Mouse (Mus musculus) T-cell, adult 2 months (primary cell): ENCODE results near the gene Negr1.

Experiments
- DNase-seq: peaks from one replicate; pipeline ENCODE4 v3.0.0; 2022; ENCODE audit warnings: low spot score

The Negr1 gene

DNA sequence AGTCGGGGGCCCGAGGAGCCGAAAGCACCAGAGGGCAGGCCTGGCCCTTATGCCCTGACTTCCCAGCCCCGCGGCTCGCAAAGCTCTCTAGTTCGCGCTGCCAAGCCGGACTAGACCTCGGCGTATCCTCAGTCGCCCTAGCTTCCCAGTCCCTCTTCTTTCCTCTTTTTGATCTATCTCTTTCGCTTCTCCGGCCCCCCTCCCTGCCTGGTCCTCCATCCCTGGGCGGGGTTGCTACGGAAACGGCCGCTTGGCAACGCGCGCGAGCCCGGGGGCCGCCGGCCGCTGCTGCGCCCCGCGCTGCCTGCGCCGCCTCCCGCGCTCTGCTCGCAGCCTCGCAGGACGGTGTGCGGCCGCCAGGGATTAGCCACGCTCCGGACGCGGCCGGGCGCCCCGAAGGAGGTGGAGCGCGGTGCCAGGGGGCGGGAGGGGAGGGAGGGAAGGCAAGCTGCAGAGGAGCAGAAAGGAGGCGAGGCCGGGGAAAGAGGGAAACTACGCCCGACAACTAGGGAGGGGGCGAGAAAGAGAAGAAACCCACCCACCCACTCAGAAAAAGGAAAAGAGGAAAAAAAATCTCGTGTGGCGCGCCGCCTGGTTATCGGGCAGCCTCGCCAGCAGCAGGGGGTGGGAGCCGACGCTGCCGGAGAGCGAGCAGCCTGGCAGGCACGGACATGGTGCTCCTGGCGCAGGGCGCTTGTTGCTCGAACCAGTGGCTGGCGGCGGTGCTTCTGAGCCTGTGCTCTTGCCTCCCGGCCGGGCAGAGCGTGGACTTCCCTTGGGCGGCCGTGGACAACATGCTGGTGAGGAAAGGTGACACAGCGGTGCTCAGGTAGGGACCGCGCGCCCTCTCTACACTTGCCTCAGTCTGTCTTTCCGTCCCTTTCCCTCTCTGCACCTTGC is at the start of gene Negr1:
Gene Negr1 (plus strand): TSS at position 271 of the 900 bp plus-strand sequence.
- DNase-seq = no peak

- DNase-seq = no peak
Observed at GRCm38 (mm10) chr3:156526461-156526933, 35.1 kb upstream of the Negr1 start.

- DNase-seq = no peak
Observed at GRCm38 (mm10) chr3:156527231-156527995, 34.2 kb upstream of the Negr1 start.

DNA sequence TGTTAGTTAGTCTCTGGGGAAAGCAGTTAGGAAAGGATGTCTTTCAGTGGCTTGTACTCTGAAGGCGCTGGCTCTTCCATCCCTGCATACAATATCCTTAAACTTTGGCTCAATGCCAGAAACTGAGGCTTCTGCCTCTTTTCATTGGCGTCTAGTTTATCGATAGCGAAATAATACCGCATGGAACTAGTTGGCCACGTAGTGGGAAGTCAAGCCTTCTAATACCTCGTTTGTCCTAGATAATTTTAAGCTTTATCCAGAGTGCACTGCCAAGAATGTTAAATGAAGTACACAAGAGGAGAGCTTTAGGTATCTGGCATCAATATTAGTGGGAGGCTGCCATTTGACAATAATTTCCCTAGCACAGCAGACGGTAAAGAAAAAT is 2.2 kb upstream of the Negr1 start:
- DNase-seq = no peak

- no peak for DNase-seq
Observed at GRCm38 (mm10) chr3:156559826-156560471, 1.6 kb upstream of the Negr1 start.

DNA sequence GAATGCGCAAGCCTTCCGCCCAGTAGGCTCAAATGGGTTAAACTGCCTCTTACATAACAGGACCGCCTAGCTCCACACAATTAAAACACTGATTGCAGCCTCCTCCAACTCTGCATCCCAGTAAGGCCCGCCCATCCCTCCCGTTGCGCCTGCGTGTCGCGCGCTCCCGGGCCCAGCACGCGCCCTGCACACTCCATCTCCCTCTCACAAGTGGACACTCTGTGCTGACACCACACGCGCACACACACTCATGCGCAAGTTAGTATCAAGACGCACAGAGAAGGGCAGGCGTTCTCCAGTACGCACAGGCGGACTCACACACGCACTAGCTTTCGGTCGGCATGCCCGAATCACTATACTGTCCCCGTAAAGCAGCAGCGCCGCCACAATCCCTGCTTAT is 828 bp upstream of the Negr1 start:
- no peak for DNase-seq

GRCm38 (mm10) chr3:156562424-156562785 is 811 bp downstream of the Negr1 start:
- DNase-seq = no peak

- no peak for DNase-seq
Observed at GRCm38 (mm10) chr3:156562796-156563195, 1.2 kb downstream of the Negr1 start.

GRCm38 (mm10) chr3:156563353-156563752 is 1.8 kb downstream of the Negr1 start:
- no peak for DNase-seq

DNA sequence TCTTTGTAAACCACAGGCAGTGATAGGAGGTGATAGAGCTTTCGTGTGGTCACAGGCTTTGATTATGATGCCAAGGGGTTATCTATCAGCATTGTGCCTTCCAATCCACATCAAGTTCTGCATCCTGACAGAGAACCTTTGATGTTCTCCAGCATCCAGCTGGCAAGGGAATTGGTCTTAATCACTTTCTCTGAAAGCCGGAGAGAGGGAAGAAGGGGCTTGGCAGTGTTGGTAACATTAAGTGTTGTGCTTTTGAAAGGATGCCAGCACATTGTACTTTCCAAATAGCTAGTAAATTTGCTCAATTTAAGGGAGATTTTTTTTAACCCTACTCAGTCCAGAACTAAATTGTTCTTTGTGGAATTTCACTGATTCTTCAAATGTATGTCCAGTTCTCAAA is 11.9 kb downstream of the Negr1 start:
- DNase-seq = no peak

- no peak for DNase-seq
Observed at GRCm38 (mm10) chr3:156576292-156576691, 14.7 kb downstream of the Negr1 start.

GRCm38 (mm10) chr3:156590612-156591011 is 29.0 kb downstream of the Negr1 start:
- no peak for DNase-seq

DNA sequence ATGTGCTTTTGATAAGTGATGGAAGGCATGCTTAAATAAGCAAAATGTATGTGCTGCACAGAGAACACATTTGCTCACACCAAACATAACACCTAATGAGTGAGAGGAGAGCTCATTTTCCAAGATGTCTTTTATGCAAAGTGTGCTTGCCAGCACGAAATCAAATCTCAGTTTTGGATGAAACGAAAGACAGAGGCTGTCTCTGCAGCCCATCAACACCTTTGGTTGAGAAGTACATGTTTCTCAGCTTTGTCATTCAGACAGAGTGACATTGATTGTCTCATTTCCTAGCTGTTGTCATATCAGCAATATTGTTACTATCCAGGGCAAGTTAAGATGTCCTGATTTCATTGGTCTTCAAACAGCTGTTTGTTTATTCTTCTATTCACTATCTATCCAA is 29.5 kb downstream of the Negr1 start:
- no peak for DNase-seq

DNA sequence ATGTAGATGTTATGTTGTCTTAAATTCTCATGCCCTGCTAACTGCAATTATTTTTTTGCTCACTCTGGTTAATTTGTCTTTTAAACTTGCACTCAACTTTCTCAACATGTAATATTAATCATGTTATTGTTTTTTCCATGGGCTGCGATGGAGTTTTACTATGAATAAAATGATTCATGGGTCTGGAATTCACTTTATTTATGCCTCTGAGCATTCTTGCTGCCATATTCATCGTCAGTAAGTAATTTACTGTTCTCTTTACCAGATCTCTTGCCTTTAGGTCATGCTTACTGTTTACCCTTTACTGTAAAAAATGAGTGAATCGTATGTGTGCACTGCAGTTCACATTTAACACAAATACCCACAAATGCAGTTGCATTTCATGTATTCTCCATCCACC is 45.3 kb downstream of the Negr1 start:
- DNase-seq = no peak

DNA sequence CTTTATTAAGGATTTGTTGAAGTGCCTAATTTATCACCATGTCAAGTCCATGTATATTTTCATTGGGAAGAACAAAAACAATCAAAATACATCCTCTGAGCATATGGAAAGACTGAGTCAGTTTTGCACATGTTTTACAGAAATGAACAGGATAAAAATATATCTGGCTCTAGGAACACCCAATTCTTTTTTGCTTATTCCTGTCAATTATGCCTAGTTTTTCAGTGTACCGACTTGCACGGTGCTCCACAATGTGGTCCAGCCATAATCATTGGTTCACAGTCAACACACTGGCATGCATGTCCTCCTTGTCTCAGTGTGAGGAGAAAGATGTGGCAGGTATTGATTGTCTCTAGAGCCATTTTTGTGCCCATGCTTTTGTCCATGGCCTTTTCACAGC is 58.3 kb downstream of the Negr1 start:
- no peak for DNase-seq

- DNase-seq = no peak
Observed at GRCm38 (mm10) chr3:156628594-156628993, 67.0 kb downstream of the Negr1 start.

DNA sequence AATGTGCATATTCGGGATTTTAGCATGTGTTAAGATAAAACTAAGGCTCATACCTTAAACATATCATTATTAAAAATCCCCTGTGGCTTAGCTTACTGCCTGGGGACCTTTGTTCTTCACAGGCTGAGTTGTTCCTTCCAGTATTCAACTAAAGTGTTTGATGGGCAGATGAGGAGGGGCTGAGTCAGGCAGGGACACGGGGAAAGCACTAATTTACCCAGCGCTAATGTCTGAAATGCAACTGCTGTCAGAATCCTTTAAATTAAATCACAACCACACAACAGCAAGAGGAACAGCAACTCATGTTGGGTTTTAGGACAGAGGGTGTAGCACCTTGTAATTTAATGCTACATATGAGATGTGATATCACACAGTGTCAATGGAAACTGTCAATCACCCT is 71.3 kb downstream of the Negr1 start:
- DNase-seq = no peak

DNA sequence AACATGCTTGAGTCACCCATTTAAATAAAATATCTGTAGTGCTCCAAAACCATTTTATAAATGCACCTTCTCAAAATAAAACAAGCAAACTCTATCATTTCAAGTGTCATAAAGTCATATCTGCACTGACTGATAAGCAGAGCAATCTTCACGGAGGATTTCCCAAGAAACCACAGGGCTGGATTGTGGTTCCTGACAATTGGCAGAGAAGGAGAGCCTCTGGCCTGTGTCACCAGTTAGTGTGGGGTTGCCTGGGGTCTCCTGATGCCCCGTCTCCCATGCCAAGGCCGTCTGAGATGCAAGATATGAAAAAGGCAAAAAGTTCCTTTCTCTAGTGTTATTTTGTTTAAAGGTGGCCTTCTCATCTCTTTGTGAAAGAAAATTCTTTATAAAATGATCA is 77.8 kb downstream of the Negr1 start:
- DNase-seq = no peak

DNA sequence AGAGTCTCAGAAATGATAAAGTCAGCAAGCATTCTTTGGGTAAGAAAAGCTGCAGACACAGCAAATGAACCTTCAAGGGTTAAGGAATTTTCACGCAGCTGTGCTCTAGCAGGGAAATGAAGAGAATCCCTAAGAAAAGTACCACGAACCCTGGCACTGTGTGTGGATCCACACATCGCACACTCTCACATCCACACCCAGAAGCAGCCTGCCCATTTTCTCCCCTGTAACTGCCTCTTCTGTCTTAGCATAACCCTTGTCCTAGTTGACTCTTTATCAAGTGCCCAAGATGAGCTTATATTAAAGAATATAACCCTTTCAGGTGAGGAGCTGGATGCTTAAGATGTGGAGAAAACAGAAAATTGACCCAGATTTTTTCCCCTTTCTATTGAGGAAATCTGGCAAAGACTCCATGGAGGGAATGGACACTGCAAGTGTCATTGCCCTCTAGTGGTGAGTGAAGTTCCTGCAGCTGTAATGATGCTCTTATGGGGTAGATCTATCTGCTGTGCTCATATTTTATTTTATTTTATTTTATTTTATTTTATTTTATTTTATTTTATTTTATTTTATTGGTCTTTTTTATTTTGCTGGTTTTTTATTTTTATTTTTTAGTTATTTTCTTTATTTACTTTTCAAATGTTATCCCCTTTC is 82.2 kb downstream of the Negr1 start:
- no peak for DNase-seq

DNA sequence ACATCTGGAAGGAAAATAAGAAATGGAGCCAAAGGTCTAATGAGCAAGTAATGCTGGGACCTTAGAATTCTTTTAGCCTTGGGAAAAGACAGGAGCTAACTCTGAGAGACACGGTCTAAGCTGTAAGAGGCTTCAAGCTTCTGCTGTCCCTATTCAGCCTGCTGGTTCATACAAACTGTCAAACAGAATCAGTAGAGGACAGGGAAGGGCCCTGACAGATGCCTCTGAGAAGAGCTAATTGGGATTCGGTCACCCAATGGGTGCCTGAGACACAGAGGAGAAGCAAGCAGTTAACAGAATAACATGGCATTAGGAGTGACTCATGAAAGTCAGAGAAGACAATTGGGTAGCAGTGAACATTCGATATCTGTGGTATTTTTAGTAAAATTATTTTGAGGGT is 86.8 kb downstream of the Negr1 start:
- DNase-seq = no peak

GRCm38 (mm10) chr3:156662553-156662952 is 101.0 kb downstream of the Negr1 start:
- no peak for DNase-seq

DNA sequence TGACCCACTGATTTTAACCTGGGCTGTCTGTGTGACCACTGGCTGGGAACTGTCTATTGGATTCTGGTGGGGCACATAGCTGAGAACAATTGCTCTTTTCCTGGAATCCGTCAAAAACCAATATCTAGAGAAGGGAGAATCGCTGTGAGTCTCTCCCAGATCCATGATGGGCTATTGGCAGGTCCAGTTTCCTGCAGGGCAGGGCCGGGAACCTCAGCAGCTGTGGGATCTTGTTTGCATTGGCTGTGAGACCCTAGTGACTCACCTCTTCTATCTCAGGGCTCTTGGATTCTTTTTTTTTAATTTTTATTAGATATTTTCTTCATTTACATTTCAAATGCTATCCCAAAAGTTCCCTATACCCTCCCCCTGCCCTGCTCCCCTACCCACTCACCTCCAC is 111.0 kb downstream of the Negr1 start:
- no peak for DNase-seq
